Mouse (Mus musculus) macrophage (primary cell): ENCODE results near the gene Hsp90ab1. TPM values are rescaled to one million over a fixed set of nuclear protein-coding genes. Genes with fewer than 3 reads are reported as not detected.

Experiments used
- H3K27ac ChIP-seq: fragments of 350-480 bp; formaldehyde crosslinking; 2 replicates; pipeline ENCODE4 v1.9.0; 2021
- H3K36me3 ChIP-seq: fragments of 350-480 bp; formaldehyde crosslinking; 2 replicates; pipeline ENCODE4 v1.9.0; 2021; ENCODE audit errors: inconsistent target
- H3K4me3 ChIP-seq: fragments of 350-480 bp; formaldehyde crosslinking; 2 replicates; pipeline ENCODE4 v1.9.0; 2021; ENCODE audit errors: inconsistent target
- H3K79me2 ChIP-seq: fragments of 350-480 bp; formaldehyde crosslinking; 2 replicates; pipeline ENCODE4 v1.9.0; 2021; ENCODE audit errors: inconsistent target
- WGBS: methylation state at CpG from one replicate; pipeline ENCODE4 v1.1.7; 2026; ENCODE audit warnings: inconsistent platforms; ENCODE audit not compliant: missing documents; 5-methylcytosine and 5-hydroxymethylcytosine counted together
- polyA plus RNA-seq: library from polyadenylated mRNA; stranded (reverse); fragments of 250-400 nt; gene quantifications from 3 replicates; pipeline ENCODE4 v1.2.4, GENCODE M21; 2018; ENCODE audit warnings: inconsistent platforms

The Hsp90ab1 gene
- polyA plus RNA-seq, 1 experiment from 2014 or later = 909 TPM

GRCm38 (mm10) chr17:45563655-45564530 lies 9.2 kb downstream of the Hsp90ab1 start, which contains the start of gene Slc35b2:
Gene Slc35b2, plus strand, starts transcription at chr17:45563874.
- Histone ChIP-seq H3K79me2 (peaks cover 12% of the 10 kb centered on the region), H3K36me3 (peaks cover 40% of the 10 kb centered on the region), H3K4me3 (peak within 1 kb of the TSS; percentile 73), H3K27ac (peak within 1 kb of the TSS; percentile 34)
- under 1% methylated on average over 52 of the region's 61 CpGs for WGBS

GRCm38 (mm10) chr17:45563216-45563615 lies 9.9 kb downstream of the Hsp90ab1 start:
- Histone ChIP-seq H3K36me3 (peaks cover 33% of the 10 kb centered on the region), H3K27ac (no peak overlapping the region)

GRCm38 (mm10) chr17:45559732-45560525 lies 13.1 kb downstream of the Hsp90ab1 start:
- Histone ChIP-seq H3K79me2 (peaks cover 13% of the 10 kb centered on the region), H3K4me3 (no peak overlapping the region), H3K27ac (no peak overlapping the region), H3K36me3 (peaks cover 16% of the 10 kb centered on the region; the same call in 1 of the 2 replicates)
- 93% methylated on average over 13 of the region's 15 CpGs for WGBS

More at GRCm38 (mm10) chr17:45563216-45563615, 9.9 kb downstream of the Hsp90ab1 start:
- Histone ChIP-seq H3K79me2 (peaks cover 12% of the 10 kb centered on the region), H3K4me3 (no peak overlapping the region)
- 46% methylated on average over 12 of the region's 12 CpGs for WGBS

- Histone ChIP-seq H3K27ac (no peak overlapping the region), H3K36me3 (peaks cover 16% of the 10 kb centered on the region; the same call in 1 of the 2 replicates), H3K4me3 (no peak overlapping the region), H3K79me2 (peaks cover 7% of the 10 kb centered on the region; the same call in 1 of the 2 replicates)
- WGBS = 34% methylated on average over 16 of the region's 16 CpGs
Observed at GRCm38 (mm10) chr17:45557998-45558862, 14.8 kb downstream of the Hsp90ab1 start.

- Histone ChIP-seq H3K27ac (peak overlapping the region; percentile 37), H3K4me3 (peak overlapping the region; percentile 60), H3K36me3 (peaks cover 16% of the 10 kb centered on the region; the same call in 1 of the 2 replicates), H3K79me2 (peaks cover 7% of the 10 kb centered on the region; the same call in 1 of the 2 replicates)
- WGBS = 12% methylated on average over 7 of the region's 7 CpGs
Observed at GRCm38 (mm10) chr17:45557246-45557824, 15.7 kb downstream of the Hsp90ab1 start.

GRCm38 (mm10) chr17:45556514-45557245 lies 16.4 kb downstream of the Hsp90ab1 start:
- peak overlapping the region; percentile 60 for H3K4me3 ChIP-seq
- peaks cover 7% of the 10 kb centered on the region; the same call in 1 of the 2 replicates for H3K79me2 ChIP-seq
- 3% methylated on average over 3 of the region's 3 CpGs for WGBS
- peaks cover 15% of the 10 kb centered on the region; the same call in 1 of the 2 replicates for H3K36me3 ChIP-seq
- H3K27ac ChIP-seq = peak overlapping the region; percentile 37

- H3K27ac ChIP-seq = peak overlapping the region; percentile 37
- WGBS = 1% methylated on average over 14 of the region's 14 CpGs
- peaks cover 7% of the 10 kb centered on the region; the same call in 1 of the 2 replicates for H3K79me2 ChIP-seq
- peaks cover 11% of the 10 kb centered on the region; the same call in 1 of the 2 replicates for H3K36me3 ChIP-seq
- peak overlapping the region; percentile 60 for H3K4me3 ChIP-seq
Observed at GRCm38 (mm10) chr17:45556107-45556489, 17.0 kb downstream of the Hsp90ab1 start.

- Histone ChIP-seq H3K79me2 (peaks cover 7% of the 10 kb centered on the region; the same call in 1 of the 2 replicates), H3K4me3 (peak within 1 kb of the TSS; percentile 60), H3K36me3 (peaks cover 7% of the 10 kb centered on the region; the same call in 1 of the 2 replicates), H3K27ac (peak within 1 kb of the TSS; percentile 37)
- WGBS = 0% methylated on average over 42 of the region's 45 CpGs
Observed at GRCm38 (mm10) chr17:45555452-45556106, 17.5 kb downstream of the Hsp90ab1 start, which contains the start of gene Nfkbie. Gene Nfkbie, plus strand, starts transcription at chr17:45555703.

- peaks cover 7% of the 10 kb centered on the region; the same call in 1 of the 2 replicates for H3K79me2 ChIP-seq
- 36% methylated on average over 1 of the region's 1 CpGs for WGBS
- no peaks in the 10 kb centered on the region for H3K36me3 ChIP-seq
- H3K27ac ChIP-seq = no peak overlapping the region
- no peak overlapping the region for H3K4me3 ChIP-seq
Observed at GRCm38 (mm10) chr17:45554420-45554819, 18.7 kb downstream of the Hsp90ab1 start.

GRCm38 (mm10) chr17:45553065-45553464 lies 20.0 kb downstream of the Hsp90ab1 start:
- WGBS = 89% methylated on average over 3 of the region's 3 CpGs
- Histone ChIP-seq H3K79me2 (peaks cover 7% of the 10 kb centered on the region; the same call in 1 of the 2 replicates), H3K36me3 (no peaks in the 10 kb centered on the region), H3K4me3 (no peak overlapping the region), H3K27ac (no peak overlapping the region)

- peaks cover 7% of the 10 kb centered on the region; the same call in 1 of the 2 replicates for H3K79me2 ChIP-seq
- no peak overlapping the region for H3K4me3 ChIP-seq
- no peak overlapping the region for H3K27ac ChIP-seq
- 12% methylated on average over 8 of the region's 8 CpGs for WGBS
- no peaks in the 10 kb centered on the region for H3K36me3 ChIP-seq
Observed at GRCm38 (mm10) chr17:45551816-45552451, 21.1 kb downstream of the Hsp90ab1 start.

GRCm38 (mm10) chr17:45551249-45551796 lies 21.7 kb downstream of the Hsp90ab1 start:
- H3K4me3 ChIP-seq = no peak overlapping the region
- H3K36me3 ChIP-seq = no peaks in the 10 kb centered on the region
- peaks cover 6% of the 10 kb centered on the region; the same call in 1 of the 2 replicates for H3K79me2 ChIP-seq
- WGBS = 70% methylated on average over 7 of the region's 7 CpGs
- H3K27ac ChIP-seq = no peak overlapping the region
